Mouse (Mus musculus) hindbrain, embryonic 10.5 days (tissue): ENCODE data around the gene Rxfp4. TPM values are rescaled to one million over a fixed set of nuclear protein-coding genes. Genes with fewer than 3 reads are reported as not detected.

Experiments
- DNase-seq: peaks from one replicate; pipeline ENCODE4 v3.0.0-alpha.2; 2017; ENCODE audit warnings: low spot score
- H3K27ac ChIP-seq: fragments of 300-500 bp; sonication (generic); 2 replicates; pipeline ENCODE4 v1.5.1; 2016; ENCODE audit warnings: mild to moderate bottlenecking, moderate library complexity
- H3K27me3 ChIP-seq: fragments of 300-500 bp; sonication (generic); 2 replicates; pipeline ENCODE4 v1.6.1; 2016; ENCODE audit warnings: mild to moderate bottlenecking; ENCODE audit not compliant: poor library complexity, insufficient read depth, severe bottlenecking
- H3K36me3 ChIP-seq: fragments of 300-500 bp; sonication (generic); 2 replicates; pipeline ENCODE4 v1.6.1; 2016; ENCODE audit warnings: mild to moderate bottlenecking, moderate library complexity
- H3K4me1 ChIP-seq: fragments of 300-500 bp; sonication (generic); replicated peaks from 2 replicates; pipeline ENCODE4 v1.6.1; 2016; ENCODE audit warnings: mild to moderate bottlenecking
- H3K4me3 ChIP-seq: fragments of 300-500 bp; sonication (generic); 2 replicates; pipeline ENCODE4 v1.5.1; 2016; ENCODE audit warnings: mild to moderate bottlenecking, moderate library complexity
- H3K9me3 ChIP-seq: fragments of 300-500 bp; sonication (generic); 2 replicates; pipeline ENCODE4 v1.6.1; 2016; ENCODE audit warnings: mild to moderate bottlenecking, moderate library complexity
- WGBS: fragments of 180-500 bp; shearing (Covaris S2); methylation state at CpG from one replicate; pipeline ENCODE4 v1.1.7; 2016; 5-methylcytosine and 5-hydroxymethylcytosine counted together
- polyA plus RNA-seq: library from polyadenylated mRNA; unstranded; fragments of >200 nt; fragmentation: Nextera tagmentation; extraction: Ambion mirVana; gene quantifications from 2 replicates; pipeline ENCODE4 v1.2.1, GENCODE M21; 2016

Rxfp4 gene
- polyA plus RNA-seq, 1 experiment from 2014 or later, result not detected

DNA sequence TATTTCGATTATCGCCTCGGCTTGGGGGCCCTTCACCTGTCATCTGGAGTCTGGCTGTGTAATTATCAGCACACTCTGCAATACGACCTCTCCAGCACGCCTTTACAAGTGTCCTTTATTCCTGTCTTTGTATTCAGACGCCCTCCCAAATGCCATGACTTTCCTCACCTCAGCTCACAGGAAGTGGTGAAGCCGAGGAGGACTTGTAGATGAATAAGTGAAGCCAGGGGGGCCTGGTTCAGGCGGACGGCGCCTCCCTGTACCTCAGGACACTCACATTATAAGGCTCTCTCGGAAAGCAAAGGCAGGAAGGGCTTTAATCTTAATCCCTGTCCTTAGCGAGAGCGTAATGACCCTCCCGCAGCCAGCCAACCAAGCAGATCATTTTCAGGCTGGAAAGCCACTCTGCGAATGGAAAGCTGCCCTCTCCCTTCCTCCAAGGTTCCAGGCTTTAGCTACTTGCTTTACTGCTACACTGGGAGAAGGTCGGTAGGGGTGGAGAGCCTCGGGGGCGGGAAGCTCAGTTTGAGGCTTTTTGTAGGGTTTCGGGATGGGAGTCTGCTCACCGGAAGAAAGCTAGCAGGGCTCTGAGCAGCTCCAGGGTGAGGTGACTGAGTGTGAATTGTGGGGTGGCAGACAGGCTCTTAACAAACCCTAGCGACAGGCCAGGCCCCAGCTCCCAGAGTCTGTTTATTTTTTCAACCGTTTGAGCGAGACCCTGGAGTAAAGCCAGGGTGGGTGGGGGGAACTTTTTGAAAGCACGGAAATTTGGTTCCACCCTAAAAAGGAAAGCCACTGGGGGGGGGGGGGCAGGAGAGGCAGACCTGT, 30.6 kb downstream of the Rxfp4 start:
- Histone ChIP-seq H3K27ac (peak overlapping the region; percentile 99), H3K4me1 (peaks cover 82% of the 10 kb centered on the region), H3K36me3 (peaks cover 31% of the 10 kb centered on the region), H3K27me3 (0 out of 2 replicates have a peak, but pooled peaks cover 6% of the 10 kb centered on the region), H3K9me3 (no peaks in the 10 kb centered on the region), H3K4me3 (peak overlapping the region; percentile 93)
- under 1% methylated on average over 24 of the region's 24 CpGs for WGBS
- DNase-seq, result peak; percentile 57

DNA sequence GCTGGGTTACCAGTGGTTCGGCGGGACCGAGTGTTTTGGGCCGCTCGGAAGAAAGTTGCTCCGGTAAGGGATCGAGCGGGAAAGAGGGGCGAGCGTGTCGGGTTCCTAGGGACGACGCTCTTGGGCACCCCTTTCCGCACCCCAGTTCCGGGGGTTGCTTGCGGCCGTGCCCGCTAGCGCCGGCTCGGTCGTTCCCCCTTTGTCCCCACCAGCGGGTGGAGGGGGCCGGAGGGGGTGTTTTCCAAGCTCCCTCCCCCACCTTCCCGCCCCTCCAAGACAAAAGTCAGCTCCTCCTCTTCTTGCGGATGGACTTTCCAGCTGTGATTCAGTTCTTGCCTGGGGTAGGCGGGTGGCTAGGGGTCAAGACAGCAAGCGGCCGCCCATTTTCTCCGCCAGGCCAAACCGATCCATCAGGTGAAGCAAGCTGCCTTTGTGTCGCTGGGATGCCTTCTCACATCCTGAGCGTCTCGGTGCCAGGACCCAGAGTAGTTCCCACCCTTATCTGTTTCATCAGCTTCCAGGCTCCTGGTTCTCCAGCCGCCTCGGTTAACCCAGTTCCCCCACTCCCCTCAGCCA, 31.3 kb downstream of the Rxfp4 start:
- Histone ChIP-seq H3K9me3 (no peaks in the 10 kb centered on the region), H3K27me3 (peaks cover 10% of the 10 kb centered on the region; the same call in 1 of the 2 replicates), H3K4me3 (peak overlapping the region; percentile 93), H3K4me1 (peaks cover 77% of the 10 kb centered on the region), H3K36me3 (peaks cover 26% of the 10 kb centered on the region), H3K27ac (peak overlapping the region; percentile 99)
- under 1% methylated on average over 36 of the region's 36 CpGs for WGBS
- peak; percentile 76 for DNase-seq

DNA sequence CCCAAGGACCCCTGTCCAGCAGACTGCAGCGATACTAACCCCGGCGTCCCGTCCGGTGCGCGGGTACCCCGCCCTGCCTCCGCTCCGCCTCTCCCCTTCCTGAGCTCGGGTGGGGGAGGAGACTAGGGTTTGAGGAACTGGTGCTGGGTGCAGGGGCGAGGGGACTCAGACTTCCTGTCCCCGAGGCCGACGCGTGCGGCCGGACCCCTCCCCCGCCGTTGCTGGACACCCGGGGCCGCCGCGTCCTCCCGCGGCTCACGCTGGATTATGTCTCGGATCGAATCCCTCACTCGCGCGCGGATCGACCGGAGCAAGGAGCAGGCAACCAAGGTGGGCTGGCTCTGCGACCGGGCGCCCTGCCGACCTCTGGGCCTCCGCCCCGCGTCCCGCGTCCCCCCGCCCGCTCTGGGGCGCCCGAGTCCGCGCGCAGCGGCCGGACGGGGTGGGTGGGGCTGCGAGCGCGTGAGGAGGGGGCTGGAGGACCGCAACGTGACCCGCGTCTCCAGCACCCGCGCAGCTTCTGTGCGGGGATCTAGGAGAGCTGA, 31.9 kb downstream of the Rxfp4 start:
- Histone ChIP-seq H3K9me3 (no peaks in the 10 kb centered on the region), H3K4me1 (peaks cover 77% of the 10 kb centered on the region), H3K27me3 (peaks cover 10% of the 10 kb centered on the region; the same call in 1 of the 2 replicates), H3K4me3 (peak overlapping the region; percentile 93), H3K36me3 (peaks cover 21% of the 10 kb centered on the region), H3K27ac (peak overlapping the region; percentile 99)
- DNase-seq, result peak; percentile 84
- under 1% methylated on average over 64 of the region's 64 CpGs for WGBS

DNA sequence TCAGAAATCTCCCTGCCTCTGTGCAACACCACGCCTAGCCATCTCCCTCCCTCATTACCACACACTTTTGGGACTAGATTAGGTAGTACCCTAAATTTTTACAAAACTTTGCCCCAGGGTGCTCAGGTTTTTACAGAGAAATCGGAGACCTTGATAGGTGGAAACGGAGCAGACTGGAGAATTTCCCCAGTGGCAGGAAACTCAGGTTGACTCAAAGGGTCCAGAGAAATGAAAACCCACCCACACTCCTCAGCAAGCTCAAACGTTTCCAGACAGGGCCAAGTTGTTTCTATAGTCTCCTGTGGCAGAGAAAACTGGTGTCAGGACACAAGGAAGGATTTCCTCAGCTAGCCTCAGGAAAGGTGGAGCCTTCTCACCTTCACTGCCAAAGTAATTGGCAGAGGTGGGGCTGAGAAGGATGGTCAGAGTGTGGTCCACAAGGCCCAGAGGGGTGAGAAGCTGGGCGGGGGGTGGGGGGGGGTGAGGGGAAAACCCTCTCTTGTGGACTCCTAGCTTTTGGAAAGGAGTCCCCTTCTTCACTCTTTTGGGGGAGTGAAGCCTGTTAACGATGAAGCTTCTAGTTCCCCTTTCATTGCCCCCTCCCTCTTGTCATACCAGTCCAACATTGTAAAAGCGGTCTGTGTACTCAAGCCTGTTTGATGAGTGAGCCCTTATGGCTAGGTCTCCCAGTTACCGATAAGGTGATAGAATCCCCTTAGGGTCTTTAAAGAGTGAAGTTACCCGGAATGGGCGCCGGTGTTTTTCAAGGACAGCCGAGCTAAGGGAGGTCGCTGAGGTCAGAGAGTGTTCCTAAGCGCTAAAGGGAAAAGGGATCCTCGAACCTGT, 32.6 kb downstream of the Rxfp4 start:
- DNase-seq, result no peak
- H3K27me3 ChIP-seq, result peaks cover 10% of the 10 kb centered on the region; the same call in 1 of the 2 replicates
- WGBS, result 13% methylated on average over 15 of the region's 15 CpGs
- peak overlapping the region; percentile 99 for H3K27ac ChIP-seq
- peak overlapping the region; percentile 93 for H3K4me3 ChIP-seq
- H3K4me1 ChIP-seq, result peaks cover 75% of the 10 kb centered on the region
- no peaks in the 10 kb centered on the region for H3K9me3 ChIP-seq
- H3K36me3 ChIP-seq, result peaks cover 15% of the 10 kb centered on the region

DNA sequence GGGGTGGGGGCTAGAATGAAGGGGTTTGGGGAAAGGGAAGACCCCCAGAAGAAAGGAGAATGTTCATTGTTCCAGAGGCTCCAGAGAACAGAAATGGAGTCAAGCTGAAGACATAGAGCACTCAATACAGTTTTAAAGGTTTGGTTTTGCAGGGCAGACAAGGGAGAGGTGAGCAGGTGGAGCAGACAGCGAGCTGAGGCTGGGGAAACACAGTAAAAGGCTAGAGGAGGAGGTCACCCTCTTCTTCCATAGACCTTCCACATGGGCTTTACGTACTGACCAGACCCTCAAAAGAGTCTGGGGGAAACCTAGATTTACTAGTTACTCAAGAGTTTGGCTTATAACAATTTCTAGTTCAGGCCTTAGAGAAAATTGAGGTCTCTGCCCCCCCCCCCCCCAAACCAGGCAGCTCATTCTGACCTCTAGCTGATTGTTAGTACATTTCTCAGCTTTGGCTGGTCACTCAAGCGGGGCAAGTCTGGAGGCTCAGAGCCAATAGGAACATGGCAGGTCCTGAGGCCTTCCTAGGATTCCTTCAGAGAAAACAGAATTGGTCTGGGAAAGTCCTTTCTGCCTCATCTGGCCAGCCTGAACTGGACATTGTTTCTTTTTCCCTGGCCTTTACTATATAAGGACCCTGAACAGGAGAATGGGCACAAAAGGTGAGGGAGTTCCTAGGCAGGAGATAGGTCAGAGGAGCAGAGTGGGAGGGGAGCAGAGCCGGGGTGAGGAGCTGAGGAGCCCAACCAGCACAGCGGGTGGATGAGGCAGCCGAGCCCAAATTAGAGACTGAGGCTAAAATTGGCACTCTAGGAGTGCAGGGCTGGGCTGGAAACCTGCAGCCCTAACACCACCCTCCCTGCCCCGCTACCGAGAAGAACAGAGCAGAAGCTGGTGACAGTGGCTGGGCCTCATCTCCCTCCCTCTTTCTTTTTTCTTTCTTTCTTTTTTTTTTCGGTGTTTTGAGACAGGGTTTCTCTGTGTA, 33.5 kb downstream of the Rxfp4 start:
- Histone ChIP-seq H3K4me3 (peak overlapping the region; percentile 7; the same call in 1 of the 2 replicates), H3K36me3 (peaks cover 6% of the 10 kb centered on the region; the same call in 1 of the 2 replicates), H3K9me3 (no peaks in the 10 kb centered on the region), H3K27me3 (peaks cover 10% of the 10 kb centered on the region; the same call in 1 of the 2 replicates), H3K4me1 (peaks cover 68% of the 10 kb centered on the region), H3K27ac (peak overlapping the region; percentile 41)
- DNase-seq, result no peak
- WGBS, result 34% methylated on average over 9 of the region's 9 CpGs

DNA sequence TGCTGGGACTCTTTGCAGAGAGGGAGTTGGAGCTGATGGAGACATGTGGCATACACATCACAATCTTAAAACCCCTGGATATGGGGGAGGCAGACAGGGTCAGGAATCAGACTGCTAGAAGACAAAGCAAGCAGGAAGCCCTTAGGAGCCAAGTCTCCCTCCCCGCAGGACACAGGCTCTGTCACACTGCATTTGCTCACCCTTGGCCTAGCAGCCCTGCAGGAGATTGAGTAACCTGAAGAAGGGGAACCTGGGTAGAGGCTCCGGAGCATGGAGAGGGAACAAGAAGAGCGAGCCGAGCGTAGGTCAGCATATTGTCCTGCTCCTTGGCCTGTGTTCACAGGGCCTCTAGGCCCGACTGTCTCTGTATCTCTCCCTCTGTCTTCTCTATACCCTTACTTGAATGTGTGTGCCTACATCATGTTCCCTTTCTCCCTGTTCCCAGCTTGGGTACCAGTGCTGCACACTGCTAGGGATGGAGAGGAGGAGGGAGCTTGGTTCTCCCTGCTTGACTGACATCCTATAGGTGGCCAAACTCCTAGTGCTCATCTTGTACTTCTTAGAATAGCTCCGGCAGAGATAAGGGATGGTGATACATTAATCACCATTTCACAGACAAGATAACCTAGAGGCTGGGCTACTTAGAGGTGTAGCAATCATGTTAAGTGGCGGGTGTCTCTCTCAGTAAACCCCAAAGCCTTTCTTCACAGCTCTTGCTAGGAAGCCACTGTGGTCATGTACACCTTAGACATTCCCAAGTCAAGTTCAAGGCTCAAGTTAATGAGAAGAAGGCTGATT, 34.7 kb downstream of the Rxfp4 start:
- Histone ChIP-seq H3K4me1 (peaks cover 57% of the 10 kb centered on the region), H3K36me3 (0 out of 2 replicates have a peak, but pooled peaks cover 4% of the 10 kb centered on the region), H3K4me3 (peak overlapping the region; percentile 18; the same call in 1 of the 2 replicates), H3K27me3 (peaks cover 10% of the 10 kb centered on the region; the same call in 1 of the 2 replicates), H3K9me3 (no peaks in the 10 kb centered on the region), H3K27ac (no peak overlapping the region; the same call in 1 of the 2 replicates)
- no peak for DNase-seq
- 69% methylated on average over 8 of the region's 8 CpGs for WGBS

DNA sequence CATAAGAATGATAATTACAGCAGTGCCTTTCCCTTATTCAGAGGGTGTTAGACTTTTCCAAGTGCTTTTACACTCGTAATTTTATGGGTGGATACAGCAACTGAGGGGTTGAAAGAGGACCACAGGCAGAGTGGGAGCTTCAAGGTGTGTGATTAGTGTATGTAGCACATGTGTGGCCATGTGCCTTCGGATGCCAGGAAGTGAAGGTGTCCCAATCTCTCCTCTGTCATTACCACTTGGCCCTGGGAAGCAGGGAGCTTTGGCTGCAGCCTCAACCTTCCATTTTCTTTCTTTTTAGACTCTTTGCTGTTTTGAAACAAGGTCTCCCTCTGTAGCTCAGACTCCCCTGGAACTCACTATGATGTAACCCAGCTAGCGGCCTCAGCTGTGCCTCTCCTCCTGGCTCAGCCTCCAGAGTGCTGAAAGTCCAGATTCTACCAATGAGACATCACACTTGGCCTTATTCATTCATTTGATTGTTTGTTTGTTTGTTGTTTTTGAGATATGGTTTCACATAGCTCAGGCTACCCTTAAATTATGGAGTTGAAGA, 35.9 kb downstream of the Rxfp4 start:
- no peaks in the 10 kb centered on the region for H3K9me3 ChIP-seq

DNA sequence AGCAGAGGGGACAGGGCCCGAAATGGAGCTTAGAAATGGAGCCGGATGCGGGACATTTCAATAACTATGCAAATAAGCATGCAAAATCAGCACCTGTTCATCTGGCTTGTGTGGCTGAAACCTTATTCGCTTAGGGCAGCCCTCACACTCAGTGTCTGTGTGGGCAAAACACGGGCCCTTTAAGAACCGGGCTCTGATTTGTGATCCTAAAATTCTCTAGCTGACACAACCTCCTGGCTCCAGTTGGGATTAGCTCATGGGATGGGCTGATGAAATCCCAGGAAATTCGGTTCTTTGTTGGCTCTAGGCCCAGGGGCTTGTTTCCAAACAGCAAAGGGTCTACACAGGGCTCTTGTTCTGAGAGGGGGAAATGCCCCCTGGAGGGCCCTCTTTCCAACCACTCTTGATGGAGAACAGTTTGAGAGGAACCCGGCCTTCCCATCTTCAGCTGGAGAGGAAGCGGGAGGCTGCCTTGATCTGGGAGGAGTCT, 37.0 kb downstream of the Rxfp4 start:
- Histone ChIP-seq H3K27me3 (peaks cover 10% of the 10 kb centered on the region; the same call in 1 of the 2 replicates), H3K27ac (peak overlapping the region; percentile 53; the same call in 1 of the 2 replicates), H3K9me3 (no peaks in the 10 kb centered on the region), H3K4me3 (peak overlapping the region; percentile 25; the same call in 1 of the 2 replicates), H3K4me1 (peaks cover 43% of the 10 kb centered on the region), H3K36me3 (0 out of 2 replicates have a peak, but pooled peaks cover under 1% of the 10 kb centered on the region)
- WGBS, result 60% methylated on average over 9 of the region's 9 CpGs
- no peak for DNase-seq

More for the DNA sequence above, 35.9 kb downstream of the Rxfp4 start:
- H3K27ac ChIP-seq, result no peak overlapping the region
- no peak for DNase-seq
- peaks cover 46% of the 10 kb centered on the region for H3K4me1 ChIP-seq
- H3K27me3 ChIP-seq, result peaks cover 10% of the 10 kb centered on the region; the same call in 1 of the 2 replicates
- 81% methylated on average over 3 of the region's 3 CpGs for WGBS
- 0 out of 2 replicates have a peak, but pooled peaks cover 4% of the 10 kb centered on the region for H3K36me3 ChIP-seq
- no peak overlapping the region for H3K4me3 ChIP-seq

DNA sequence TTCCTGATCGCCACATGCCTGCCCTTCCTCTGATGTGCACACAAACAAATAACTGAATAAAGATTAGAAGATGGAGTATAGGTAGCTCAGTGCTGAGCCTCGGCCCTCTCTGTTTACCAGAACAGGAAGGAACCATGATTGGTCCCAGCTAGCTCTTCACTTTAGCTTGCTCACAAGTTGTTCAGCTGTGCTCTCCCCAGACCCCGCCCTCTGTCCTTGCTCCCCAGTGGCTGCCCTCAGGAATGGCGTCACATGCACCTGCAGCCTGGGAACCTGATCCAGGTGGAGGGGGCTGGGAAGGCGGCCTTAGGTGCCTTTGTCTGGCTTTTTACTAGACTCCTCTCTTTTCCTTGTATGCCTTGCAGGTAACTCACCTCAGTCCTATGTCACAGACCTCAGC, 37.8 kb downstream of the Rxfp4 start:
- no peaks in the 10 kb centered on the region for H3K9me3 ChIP-seq
- 76% methylated on average over 5 of the region's 5 CpGs for WGBS
- H3K4me3 ChIP-seq, result peak overlapping the region; percentile 25; the same call in 1 of the 2 replicates
- H3K27ac ChIP-seq, result peak overlapping the region; percentile 53; the same call in 1 of the 2 replicates
- peaks cover 34% of the 10 kb centered on the region for H3K4me1 ChIP-seq
- H3K27me3 ChIP-seq, result peaks cover 10% of the 10 kb centered on the region; the same call in 1 of the 2 replicates
- H3K36me3 ChIP-seq, result no peaks in the 10 kb centered on the region
- no peak for DNase-seq

DNA sequence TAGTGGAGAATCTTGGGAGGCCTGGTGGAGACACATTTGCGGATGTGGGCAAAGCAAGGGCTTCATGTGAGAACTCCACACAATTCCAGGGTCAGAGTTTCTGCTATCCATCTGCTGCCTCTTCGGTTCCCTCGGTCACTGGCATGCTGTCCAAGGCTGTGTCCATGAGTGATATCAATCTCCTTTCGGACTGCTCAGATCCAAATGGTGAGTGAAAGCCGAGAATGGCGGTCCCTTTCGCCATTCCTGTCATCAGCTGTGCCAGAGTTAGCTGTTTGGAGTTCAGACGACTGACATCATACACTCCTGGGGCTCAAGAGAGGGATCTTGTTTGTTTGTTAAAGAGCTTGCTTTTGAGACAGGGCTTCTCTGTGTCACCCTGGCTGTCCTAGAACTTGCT, 38.5 kb downstream of the Rxfp4 start:
- peaks cover 10% of the 10 kb centered on the region; the same call in 1 of the 2 replicates for H3K27me3 ChIP-seq
- DNase-seq, result no peak
- no peak overlapping the region for H3K4me3 ChIP-seq
- H3K27ac ChIP-seq, result 0 out of 2 replicates have a peak overlapping the region, but pooled peaks have one; percentile 41
- WGBS, result 75% methylated on average over 8 of the region's 8 CpGs
- peaks cover 28% of the 10 kb centered on the region for H3K4me1 ChIP-seq
- no peaks in the 10 kb centered on the region for H3K9me3 ChIP-seq
- H3K36me3 ChIP-seq, result no peaks in the 10 kb centered on the region
